Mouse (Mus musculus) neural tube, embryonic 13.5 days (tissue): Measurements from ENCODE around the gene Frrs1. TPM values are rescaled to one million over a fixed set of nuclear protein-coding genes. Genes with fewer than 3 reads are reported as not detected.
A peak's percentile ranks its signal among the peaks of the same experiment; 100 is the strongest.

Source experiments
- ATAC-seq: fragments of 200-750 bp; cut with Nextera tagmentation; 2 replicates; pipeline ENCODE4 v1.8.0; 2017; ENCODE audit warnings: low read depth, mild to moderate bottlenecking, moderate TSS enrichment, moderate library complexity
- H3K27ac ChIP-seq: fragments of 300-500 bp; sonication (generic); replicated peaks from 2 replicates; pipeline ENCODE4 v1.5.1; 2015; ENCODE audit warnings: moderate library complexity, mild to moderate bottlenecking, inconsistent platforms
- H3K27me3 ChIP-seq: fragments of 300-500 bp; sonication (generic); 2 replicates; pipeline ENCODE4 v1.6.1; 2015; ENCODE audit warnings: mild to moderate bottlenecking, inconsistent platforms
- H3K36me3 ChIP-seq: fragments of 300-500 bp; sonication (generic); 2 replicates; pipeline ENCODE4 v1.6.1; 2015; ENCODE audit warnings: mild to moderate bottlenecking, inconsistent platforms
- H3K4me1 ChIP-seq: fragments of 300-500 bp; sonication (generic); replicated peaks from 2 replicates; pipeline ENCODE4 v1.6.1; 2015; ENCODE audit warnings: inconsistent platforms
- H3K4me2 ChIP-seq: fragments of 300-500 bp; sonication (generic); 2 replicates; pipeline ENCODE4 v1.6.1; 2015; ENCODE audit warnings: inconsistent platforms, mild to moderate bottlenecking, moderate library complexity
- H3K4me3 ChIP-seq: fragments of 300-500 bp; sonication (generic); 2 replicates; pipeline ENCODE4 v1.5.1; 2015; ENCODE audit warnings: mild to moderate bottlenecking, inconsistent platforms
- H3K9ac ChIP-seq: fragments of 300-500 bp; sonication (generic); 2 replicates; pipeline ENCODE4 v1.6.1; 2015; ENCODE audit warnings: moderate library complexity, mild to moderate bottlenecking, inconsistent platforms
- H3K9me3 ChIP-seq: fragments of 300-500 bp; sonication (generic); 2 replicates; pipeline ENCODE4 v1.6.1; 2016; ENCODE audit warnings: inconsistent platforms
- WGBS: fragments of 180-500 bp; shearing (Covaris S2); methylation state at CpG from one replicate; pipeline ENCODE4 v1.1.7; 2015; 5-methylcytosine and 5-hydroxymethylcytosine counted together
- polyA plus RNA-seq: library from polyadenylated mRNA; unstranded; fragments of >200 nt; fragmentation: Nextera tagmentation; extraction: Ambion mirVana; gene quantifications from 2 replicates; pipeline ENCODE4 v1.2.1, GENCODE M21; 2015

Frrs1 gene
- polyA plus RNA-seq, 1 experiment from 2014 or later = 2.4 TPM

- H3K4me3 ChIP-seq = no peak overlapping the region
- H3K9me3 ChIP-seq = no peaks in the 10 kb centered on the region
- H3K4me1 ChIP-seq = peaks cover 8% of the 10 kb centered on the region; the same call in 1 of the 2 replicates
- ATAC-seq = no peak
- H3K27me3 ChIP-seq = no peaks in the 10 kb centered on the region
- H3K4me2 ChIP-seq = no peak overlapping the region
- H3K36me3 ChIP-seq = no peaks in the 10 kb centered on the region
- no peak overlapping the region for H3K27ac ChIP-seq
- H3K9ac ChIP-seq = no peak overlapping the region
- WGBS = 89% methylated on average over 6 of the region's 6 CpGs
Measured at GRCm38 (mm10) chr3:116857611-116858010, 1.7 kb upstream of the Frrs1 start.

DNA sequence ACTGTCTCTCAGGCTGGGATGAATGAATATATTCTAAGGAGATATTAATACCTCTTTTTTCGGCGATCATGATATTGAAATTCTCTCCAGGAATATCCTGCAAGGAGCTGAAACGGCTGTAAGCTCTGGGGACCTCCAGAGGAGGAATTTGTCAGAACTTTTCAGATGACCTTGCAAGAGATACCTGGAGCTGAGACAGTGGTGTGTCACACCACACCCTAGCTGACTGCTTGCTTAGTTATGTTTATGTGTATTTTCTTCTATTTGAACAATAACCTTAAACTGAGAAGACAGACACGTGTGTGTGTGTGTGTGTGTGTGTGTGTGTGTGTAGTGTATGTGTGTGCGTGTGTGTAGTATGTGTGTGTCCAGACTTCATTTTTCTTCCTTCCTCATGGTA, 488 bp downstream of the Frrs1 start:
- Histone ChIP-seq H3K36me3 (no peaks in the 10 kb centered on the region), H3K9me3 (no peaks in the 10 kb centered on the region), H3K9ac (no peak overlapping the region), H3K4me3 (no peak overlapping the region), H3K4me2 (no peak overlapping the region), H3K27me3 (no peaks in the 10 kb centered on the region), H3K27ac (no peak overlapping the region), H3K4me1 (peaks cover 8% of the 10 kb centered on the region; the same call in 1 of the 2 replicates)
- ATAC-seq = no peak
- 83% methylated on average over 5 of the region's 5 CpGs for WGBS

DNA sequence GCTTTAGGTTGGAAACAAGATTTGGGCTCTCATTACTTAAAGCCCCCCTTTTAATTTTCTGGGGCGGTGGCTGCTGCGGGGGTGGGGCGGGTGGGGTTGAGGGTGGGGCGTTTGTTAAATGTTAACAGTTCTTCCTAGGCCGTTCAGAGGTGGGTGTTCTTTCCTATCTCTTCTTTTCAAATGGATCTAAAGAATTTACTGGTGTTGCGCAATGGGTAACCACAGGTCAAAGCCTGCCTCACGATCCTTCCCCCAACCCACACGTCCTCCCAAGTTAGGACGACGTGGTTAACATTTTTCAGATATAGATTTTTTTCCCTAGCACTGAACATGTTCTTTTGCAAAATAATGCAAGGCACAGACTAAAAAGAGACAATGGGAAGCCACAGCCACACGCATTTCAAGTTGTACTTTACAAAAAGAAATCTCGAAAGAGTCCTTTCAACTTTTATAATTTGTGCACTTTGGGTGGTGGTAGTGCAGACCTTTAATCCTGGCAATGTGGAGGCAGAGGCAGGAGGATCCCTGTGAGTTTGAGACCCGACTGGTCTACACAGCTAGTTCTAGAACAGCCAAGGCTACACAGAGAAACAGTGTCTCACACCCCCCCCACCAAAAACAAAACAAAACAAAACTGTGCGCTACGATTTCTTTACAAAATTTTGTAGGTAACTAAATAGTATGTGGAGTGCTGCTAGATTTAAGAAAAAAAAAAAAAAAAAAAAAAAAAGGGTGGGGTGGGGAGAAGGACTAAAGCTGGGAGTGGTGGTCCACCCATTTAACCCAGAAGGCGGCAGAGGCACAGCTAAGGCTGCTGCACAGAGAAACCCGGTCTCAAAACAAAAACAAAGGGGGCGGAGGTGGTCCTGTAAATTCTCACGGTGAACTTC, 1.3 kb downstream of the Frrs1 start:
- H3K27me3 ChIP-seq = no peaks in the 10 kb centered on the region
- 71% methylated on average over 19 of the region's 19 CpGs for WGBS
- ATAC-seq = no peak
- H3K9me3 ChIP-seq = no peaks in the 10 kb centered on the region
- no peak overlapping the region for H3K9ac ChIP-seq
- H3K27ac ChIP-seq = no peak overlapping the region
- H3K36me3 ChIP-seq = no peaks in the 10 kb centered on the region
- H3K4me1 ChIP-seq = peaks cover 8% of the 10 kb centered on the region; the same call in 1 of the 2 replicates
- H3K4me3 ChIP-seq = peak overlapping the region; percentile 52; the same call in 1 of the 2 replicates
- H3K4me2 ChIP-seq = peak overlapping the region; percentile 93

DNA sequence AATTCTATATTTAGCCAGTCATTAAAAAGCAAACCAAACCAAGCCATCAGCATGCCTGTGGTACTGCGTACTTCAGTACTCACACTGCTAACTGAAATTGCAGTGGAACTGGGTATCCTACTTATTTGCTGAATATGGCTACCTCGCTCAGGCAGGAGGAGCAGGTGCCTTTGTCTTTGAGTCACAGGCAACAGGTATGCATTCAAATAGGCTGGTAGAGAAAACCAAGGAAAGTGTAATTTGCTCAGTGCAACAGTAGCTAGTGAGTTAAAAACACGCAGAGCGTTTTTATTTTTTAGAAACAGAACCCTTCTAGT, 1.9 kb downstream of the Frrs1 start:
- Histone ChIP-seq H3K4me1 (peaks cover 8% of the 10 kb centered on the region; the same call in 1 of the 2 replicates), H3K4me2 (peak overlapping the region; percentile 93), H3K36me3 (no peaks in the 10 kb centered on the region), H3K27me3 (no peaks in the 10 kb centered on the region), H3K4me3 (peak overlapping the region; percentile 52), H3K9ac (peak overlapping the region; percentile 70), H3K9me3 (no peaks in the 10 kb centered on the region), H3K27ac (no peak overlapping the region)
- WGBS = 14% methylated on average over 4 of the region's 4 CpGs
- ATAC-seq = peak; percentile 59; the same call in 1 of the 2 replicates

DNA sequence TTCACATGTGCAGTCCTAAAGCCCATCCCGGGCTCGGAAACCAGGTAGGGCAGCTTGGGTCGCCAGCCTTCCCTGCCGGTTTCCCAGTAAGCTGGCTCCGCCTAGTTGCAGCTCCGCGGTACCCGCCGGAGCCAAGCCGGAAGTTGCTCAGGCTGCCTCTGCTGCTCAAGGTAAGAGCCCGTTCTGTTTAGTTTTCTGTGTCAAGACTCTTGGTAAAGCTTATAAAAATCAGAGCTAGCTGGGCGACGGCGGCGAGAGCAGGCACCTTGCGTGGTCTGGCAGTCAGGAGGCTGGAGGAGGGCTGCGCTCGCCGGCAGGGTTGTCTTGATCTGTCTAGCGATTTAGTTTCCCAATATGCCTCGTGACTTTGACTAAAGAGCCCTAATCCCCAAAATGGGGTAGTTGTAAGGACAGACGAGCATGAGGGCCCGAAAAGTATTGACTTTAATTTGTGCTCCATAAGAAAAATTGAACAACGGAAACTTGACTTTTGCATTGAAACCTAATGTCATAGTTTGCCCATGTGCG, 2.3 kb downstream of the Frrs1 start:
- ATAC-seq = peak; percentile 61
- 4% methylated on average over 25 of the region's 25 CpGs for WGBS
- Histone ChIP-seq H3K36me3 (no peaks in the 10 kb centered on the region), H3K9me3 (no peaks in the 10 kb centered on the region), H3K27me3 (no peaks in the 10 kb centered on the region), H3K4me1 (peaks cover 8% of the 10 kb centered on the region; the same call in 1 of the 2 replicates), H3K4me3 (peak overlapping the region; percentile 52), H3K9ac (peak overlapping the region; percentile 70), H3K4me2 (peak overlapping the region; percentile 93), H3K27ac (no peak overlapping the region)

GRCm38 (mm10) chr3:116862621-116863020, 3.4 kb downstream of the Frrs1 start:
- no peak overlapping the region for H3K9ac ChIP-seq
- no peaks in the 10 kb centered on the region for H3K9me3 ChIP-seq
- H3K4me1 ChIP-seq = peaks cover 8% of the 10 kb centered on the region; the same call in 1 of the 2 replicates
- ATAC-seq = no peak
- H3K4me3 ChIP-seq = no peak overlapping the region
- 89% methylated on average over 1 of the region's 1 CpGs for WGBS
- no peaks in the 10 kb centered on the region for H3K27me3 ChIP-seq
- no peak overlapping the region for H3K27ac ChIP-seq
- H3K36me3 ChIP-seq = no peaks in the 10 kb centered on the region
- no peak overlapping the region for H3K4me2 ChIP-seq

GRCm38 (mm10) chr3:116864421-116864820, 5.2 kb downstream of the Frrs1 start:
- Histone ChIP-seq H3K36me3 (no peaks in the 10 kb centered on the region), H3K4me1 (peaks cover 8% of the 10 kb centered on the region; the same call in 1 of the 2 replicates), H3K27me3 (no peaks in the 10 kb centered on the region), H3K9ac (no peak overlapping the region), H3K4me3 (no peak overlapping the region), H3K9me3 (no peaks in the 10 kb centered on the region), H3K27ac (no peak overlapping the region), H3K4me2 (no peak overlapping the region)
- WGBS = 75% methylated on average over 5 of the region's 5 CpGs
- no peak for ATAC-seq

GRCm38 (mm10) chr3:116865199-116865636, 6.0 kb downstream of the Frrs1 start:
- Histone ChIP-seq H3K4me1 (peaks cover 8% of the 10 kb centered on the region; the same call in 1 of the 2 replicates), H3K27me3 (no peaks in the 10 kb centered on the region), H3K27ac (no peak overlapping the region), H3K4me2 (no peak overlapping the region), H3K36me3 (no peaks in the 10 kb centered on the region), H3K9ac (no peak overlapping the region), H3K4me3 (no peak overlapping the region), H3K9me3 (no peaks in the 10 kb centered on the region)
- 75% methylated on average over 1 of the region's 1 CpGs for WGBS
- ATAC-seq = no peak

DNA sequence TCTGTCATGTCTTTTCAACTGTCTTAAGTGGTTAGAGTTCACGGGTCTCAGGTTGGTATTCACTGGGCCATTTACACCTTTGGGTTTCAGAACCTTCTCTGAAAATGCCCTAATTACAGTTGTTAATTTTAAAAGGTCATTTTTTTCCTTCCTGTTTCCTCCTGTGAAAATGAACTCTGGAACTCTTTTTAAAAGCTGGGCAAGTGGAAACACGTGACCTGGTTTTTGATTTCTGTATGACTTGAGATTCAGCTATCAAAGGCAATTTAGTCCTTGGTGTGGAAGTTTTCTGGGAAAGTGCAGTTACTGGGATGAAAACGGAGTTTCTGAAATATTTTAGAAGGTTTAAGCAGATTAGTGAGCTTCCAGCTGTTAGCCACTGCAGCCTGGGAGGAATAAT, 11.1 kb downstream of the Frrs1 start:
- no peaks in the 10 kb centered on the region for H3K9me3 ChIP-seq
- H3K4me2 ChIP-seq = no peak overlapping the region
- H3K4me1 ChIP-seq = no peaks in the 10 kb centered on the region
- no peak overlapping the region for H3K27ac ChIP-seq
- no peak for ATAC-seq
- no peak overlapping the region for H3K9ac ChIP-seq
- H3K4me3 ChIP-seq = no peak overlapping the region
- H3K27me3 ChIP-seq = no peaks in the 10 kb centered on the region
- no peaks in the 10 kb centered on the region for H3K36me3 ChIP-seq
- 70% methylated on average over 3 of the region's 3 CpGs for WGBS

- no peak overlapping the region for H3K9ac ChIP-seq
- no peak for ATAC-seq
- WGBS = 83% methylated on average over 14 of the region's 14 CpGs
- H3K27me3 ChIP-seq = no peaks in the 10 kb centered on the region
- no peak overlapping the region for H3K4me2 ChIP-seq
- H3K27ac ChIP-seq = no peak overlapping the region
- no peaks in the 10 kb centered on the region for H3K4me1 ChIP-seq
- H3K4me3 ChIP-seq = no peak overlapping the region
- no peaks in the 10 kb centered on the region for H3K9me3 ChIP-seq
- H3K36me3 ChIP-seq = no peaks in the 10 kb centered on the region
Measured at GRCm38 (mm10) chr3:116882221-116882960, 23.1 kb downstream of the Frrs1 start.

DNA sequence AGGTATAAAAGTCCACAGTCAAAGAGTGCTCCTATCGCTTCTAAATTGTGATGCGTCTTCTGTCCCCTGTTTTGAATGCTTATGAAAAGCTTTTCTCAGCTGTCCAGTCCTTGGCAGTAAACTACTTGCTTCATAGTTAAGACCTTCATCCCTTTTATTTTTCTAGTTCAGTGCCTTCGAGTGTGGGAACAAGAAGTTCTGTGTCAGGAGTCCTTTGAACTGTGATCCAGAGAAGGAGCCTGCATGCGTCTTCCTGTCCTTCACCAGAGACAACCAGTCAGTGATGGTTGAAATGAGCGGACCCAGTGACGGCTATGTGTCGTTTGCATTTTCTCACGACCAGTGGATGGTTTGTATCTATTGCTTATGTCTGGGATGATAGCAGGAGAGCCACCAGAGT, 25.7 kb downstream of the Frrs1 start:
- Histone ChIP-seq H3K27me3 (no peaks in the 10 kb centered on the region), H3K36me3 (no peaks in the 10 kb centered on the region), H3K4me1 (no peaks in the 10 kb centered on the region), H3K4me2 (no peak overlapping the region), H3K27ac (no peak overlapping the region), H3K4me3 (no peak overlapping the region), H3K9me3 (no peaks in the 10 kb centered on the region), H3K9ac (no peak overlapping the region)
- ATAC-seq = no peak
- WGBS = 89% methylated on average over 8 of the region's 8 CpGs

DNA sequence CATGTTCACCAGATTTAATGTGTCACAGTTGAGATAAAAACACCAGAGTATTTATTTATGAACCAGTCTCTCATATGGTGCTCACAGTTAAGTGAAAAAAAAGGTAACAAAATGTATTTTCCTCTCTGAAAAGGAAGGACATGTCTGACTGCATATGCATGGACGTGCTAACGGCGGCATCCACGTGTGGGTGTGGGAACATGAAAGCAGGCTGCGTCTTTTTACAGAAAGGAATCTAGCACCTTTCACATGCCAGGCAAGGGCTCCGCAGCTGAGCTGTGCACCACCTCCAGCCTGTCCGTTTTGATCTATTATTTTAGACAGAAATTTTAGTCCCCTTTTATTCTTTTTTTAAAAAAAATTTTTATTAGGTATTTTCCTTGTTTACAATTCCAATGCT, 30.1 kb downstream of the Frrs1 start:
- Histone ChIP-seq H3K4me2 (no peak overlapping the region), H3K9ac (no peak overlapping the region), H3K9me3 (no peaks in the 10 kb centered on the region), H3K36me3 (no peaks in the 10 kb centered on the region), H3K27ac (no peak overlapping the region), H3K4me3 (no peak overlapping the region), H3K4me1 (no peaks in the 10 kb centered on the region), H3K27me3 (no peaks in the 10 kb centered on the region)
- no peak for ATAC-seq
- WGBS = 89% methylated on average over 7 of the region's 7 CpGs
